Mouse (Mus musculus): ENCODE results near the gene Lrrc56.
A peak's percentile ranks its signal among the peaks of the same experiment; 100 is the strongest.

- no peak for TF ChIP-seq EP300 (optimal IDR thresholded peaks at IDR 0.05)
- TF ChIP-seq CTCF (IDR thresholded peaks at IDR 0.05; ENCODE audit: low read depth) = peak; percentile 28; the same call in 1 of the 2 replicates
Observed at GRCm38 (mm10) chr7:141172116-141173006, 21.6 kb upstream of the Lrrc56 start, which contains the start of gene Rnh1.
